Mouse (Mus musculus): Measurements from ENCODE around the gene Psmb11. TPM values are rescaled to one million over a fixed set of nuclear protein-coding genes. Genes with fewer than 3 reads are reported as not detected.

The Psmb11 gene
- polyA plus RNA-seq, 1 experiment = not detected

GRCm38 (mm10) chr14:54632252-54632651 lies 11.0 kb downstream of the Psmb11 start:
- no peak overlapping the region for H3K4me3 ChIP-seq (ENCODE audit: insufficient read depth, low read length)
- H3K27ac ChIP-seq (ENCODE audit: insufficient read depth, low read length) = no peak overlapping the region
- no peaks in the 10 kb centered on the region for H3K4me1 ChIP-seq (ENCODE audit: control insufficient read depth, insufficient read depth, low read length)
- TF ChIP-seq CTCF (IDR thresholded peaks at IDR 0.05; ENCODE audit: borderline replicate concordance, insufficient read depth, low read length) (no peak), POLR2A (IDR thresholded peaks at IDR 0.05; ENCODE audit: low read depth, low read length) (no peak)

DNA sequence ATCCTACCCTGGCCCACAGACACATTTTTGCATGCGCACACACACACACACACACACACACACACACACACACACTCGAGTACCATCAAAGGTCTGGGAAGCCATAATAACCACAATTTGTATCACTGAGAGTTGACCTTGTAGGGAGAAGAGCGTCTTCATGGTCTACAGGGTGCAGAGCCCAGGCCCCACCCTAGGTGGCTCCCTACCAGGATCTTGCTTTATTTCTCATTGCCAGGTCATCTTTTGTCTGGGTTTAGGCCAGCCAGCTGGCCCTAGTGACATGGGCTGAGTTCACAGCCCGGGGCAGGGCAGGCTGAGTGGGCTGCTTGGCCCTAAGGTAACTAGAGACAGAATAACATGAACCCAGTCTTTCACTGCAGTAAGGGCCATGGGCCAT lies 12.9 kb downstream of the Psmb11 start:
- no peak overlapping the region for H3K27ac ChIP-seq (ENCODE audit: insufficient read depth, low read length)
- H3K4me1 ChIP-seq (ENCODE audit: control insufficient read depth, insufficient read depth, low read length) = no peaks in the 10 kb centered on the region
- no peak for TF ChIP-seq POLR2A (IDR thresholded peaks at IDR 0.05; ENCODE audit: low read depth, low read length)
- TF ChIP-seq CTCF (IDR thresholded peaks at IDR 0.05; ENCODE audit: borderline replicate concordance, insufficient read depth, low read length) = no peak
- H3K4me3 ChIP-seq (ENCODE audit: insufficient read depth, low read length) = no peak overlapping the region

DNA sequence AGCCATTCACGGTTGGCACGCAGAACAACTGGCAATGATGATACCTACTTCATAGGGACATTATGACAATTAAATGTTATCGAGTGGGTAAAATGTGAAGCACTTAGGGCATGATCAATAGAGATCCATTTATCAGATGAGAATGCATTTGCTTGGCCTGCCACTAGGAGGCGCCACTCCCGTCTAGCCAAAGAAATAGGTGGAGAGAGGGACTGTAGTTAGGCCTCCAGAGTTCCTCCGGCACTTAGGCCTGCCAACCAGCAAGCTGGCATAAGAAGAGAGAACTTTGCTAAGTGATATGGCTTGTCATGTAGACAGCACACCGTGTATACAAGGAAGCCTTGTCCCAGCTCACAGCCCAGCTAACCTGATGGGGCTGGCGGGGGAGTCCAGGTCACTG lies 15.7 kb downstream of the Psmb11 start:
- H3K27ac ChIP-seq (ENCODE audit: insufficient read depth, low read length) = no peak overlapping the region
- no peak overlapping the region for H3K4me3 ChIP-seq (ENCODE audit: insufficient read depth, low read length)
- TF ChIP-seq POLR2A (IDR thresholded peaks at IDR 0.05; ENCODE audit: low read depth, low read length) (no peak), CTCF (IDR thresholded peaks at IDR 0.05; ENCODE audit: borderline replicate concordance, insufficient read depth, low read length) (peak; percentile 82; the same call in 1 of the 2 replicates)
- H3K4me1 ChIP-seq (ENCODE audit: control insufficient read depth, insufficient read depth, low read length) = peaks cover 4% of the 10 kb centered on the region; the same call in 1 of the 2 replicates

DNA sequence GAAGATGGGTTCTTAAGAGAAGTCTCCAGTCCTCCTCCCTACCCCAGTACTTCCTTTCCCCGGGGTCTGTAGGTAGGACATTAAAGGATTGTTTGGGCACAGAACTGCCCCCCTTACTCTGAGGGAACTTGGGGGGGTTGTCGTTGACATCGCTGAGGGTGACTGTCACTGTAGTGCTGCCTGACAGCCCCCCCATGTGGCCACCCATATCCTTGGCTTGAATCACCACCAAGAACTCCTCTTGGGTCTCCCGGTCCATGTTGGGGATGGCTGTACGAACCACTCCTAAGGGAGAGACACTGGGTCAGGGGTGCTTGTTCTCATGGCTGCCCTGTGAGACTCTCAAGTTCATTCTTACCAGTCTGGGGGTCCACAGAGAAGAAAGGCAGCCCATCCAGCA lies 17.0 kb downstream of the Psmb11 start:
- Histone ChIP-seq H3K27ac (ENCODE audit: insufficient read depth, low read length) (no peak overlapping the region), H3K4me1 (ENCODE audit: control insufficient read depth, insufficient read depth, low read length) (peaks cover 4% of the 10 kb centered on the region; the same call in 1 of the 2 replicates), H3K4me3 (ENCODE audit: insufficient read depth, low read length) (no peak overlapping the region)
- TF ChIP-seq POLR2A (IDR thresholded peaks at IDR 0.05; ENCODE audit: low read depth, low read length) (no peak), CTCF (IDR thresholded peaks at IDR 0.05; ENCODE audit: borderline replicate concordance, insufficient read depth, low read length) (no peak)

GRCm38 (mm10) chr14:54640121-54640520 lies 18.9 kb downstream of the Psmb11 start:
- Histone ChIP-seq H3K27ac (ENCODE audit: insufficient read depth, low read length) (no peak overlapping the region), H3K4me3 (ENCODE audit: insufficient read depth, low read length) (no peak overlapping the region), H3K4me1 (ENCODE audit: control insufficient read depth, insufficient read depth, low read length) (peaks cover 8% of the 10 kb centered on the region; the same call in 1 of the 2 replicates)
- TF ChIP-seq POLR2A (IDR thresholded peaks at IDR 0.05; ENCODE audit: low read depth, low read length) (no peak), CTCF (IDR thresholded peaks at IDR 0.05; ENCODE audit: borderline replicate concordance, insufficient read depth, low read length) (no peak)

DNA sequence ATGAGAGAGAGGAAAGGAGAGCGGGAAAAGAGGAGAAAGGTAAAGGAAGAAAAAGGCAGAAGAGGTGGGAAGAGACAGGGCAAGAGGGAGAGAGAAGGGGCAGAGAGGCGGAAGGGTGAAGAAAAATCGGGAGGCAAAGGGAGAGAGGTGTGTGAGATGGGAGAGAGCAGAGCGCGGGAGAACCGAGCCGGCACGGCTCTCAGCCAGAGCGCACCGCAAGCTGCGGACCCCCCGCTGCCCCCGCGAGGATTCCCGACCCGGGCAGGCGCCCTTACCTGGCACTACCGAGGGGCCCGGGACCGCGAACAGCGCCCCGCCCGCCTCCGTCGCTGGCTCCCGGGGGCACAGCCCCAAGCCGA lies 19.7 kb downstream of the Psmb11 start, which contains the start of gene Gm17606:
TSS of gene Gm17606 (plus strand) at position 7 of the 359 bp plus-strand sequence.
- H3K4me3 ChIP-seq (ENCODE audit: insufficient read depth, low read length) = peak within 1 kb of the TSS; percentile 46
- H3K4me1 ChIP-seq (ENCODE audit: control insufficient read depth, insufficient read depth, low read length) = peaks cover 8% of the 10 kb centered on the region; the same call in 1 of the 2 replicates
- TF ChIP-seq POLR2A (IDR thresholded peaks at IDR 0.05; ENCODE audit: low read depth, low read length) (no peak), CTCF (IDR thresholded peaks at IDR 0.05; ENCODE audit: borderline replicate concordance, insufficient read depth, low read length) (no peak)
- no peak within 1 kb of the TSS for H3K27ac ChIP-seq (ENCODE audit: insufficient read depth, low read length)

DNA sequence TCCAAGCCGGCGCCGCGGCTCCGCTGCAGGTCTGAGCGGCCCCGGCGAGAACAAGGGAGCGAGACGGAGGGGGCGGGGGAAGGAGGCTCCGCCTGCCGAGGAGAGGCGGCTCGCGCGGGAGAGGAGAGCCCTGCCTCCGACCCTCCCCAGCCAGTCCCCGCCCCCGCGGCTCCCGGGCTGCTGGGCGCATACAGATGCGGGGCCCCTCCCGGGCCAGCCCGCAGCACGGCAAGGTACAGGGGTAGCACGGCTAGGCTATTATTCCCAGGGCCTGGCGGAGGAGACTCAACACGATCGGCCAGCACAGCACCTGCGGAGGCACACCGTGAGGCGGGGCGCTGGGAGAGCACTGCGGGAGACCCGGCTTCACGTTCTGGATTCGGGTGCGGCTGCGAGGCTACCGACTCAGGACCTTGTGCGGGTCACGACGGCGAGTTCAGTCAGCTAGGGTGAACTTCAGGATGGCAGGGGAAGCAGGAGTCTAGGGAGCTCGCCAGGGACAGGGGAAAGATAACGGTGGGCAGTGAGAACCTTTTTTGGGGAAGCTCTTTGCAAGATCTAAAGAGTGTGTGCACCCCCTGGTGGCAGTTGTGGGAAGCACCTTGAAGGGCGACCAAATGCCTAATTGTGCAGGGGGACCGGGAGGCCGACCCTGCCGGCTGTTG lies 20.2 kb downstream of the Psmb11 start, which contains the start of gene Cdh24:
TSS of gene Cdh24 (minus strand) at position 60 of the 665 bp plus-strand sequence.
- Histone ChIP-seq H3K4me3 (ENCODE audit: insufficient read depth, low read length) (peak within 1 kb of the TSS; percentile 46), H3K4me1 (ENCODE audit: control insufficient read depth, insufficient read depth, low read length) (peaks cover 8% of the 10 kb centered on the region; the same call in 1 of the 2 replicates), H3K27ac (ENCODE audit: insufficient read depth, low read length) (no peak within 1 kb of the TSS)
- peak; percentile 64; the same call in 1 of the 2 replicates for TF ChIP-seq CTCF (IDR thresholded peaks at IDR 0.05; ENCODE audit: borderline replicate concordance, insufficient read depth, low read length)
- peak; percentile 70 for TF ChIP-seq POLR2A (IDR thresholded peaks at IDR 0.05; ENCODE audit: low read depth, low read length)

GRCm38 (mm10) chr14:54642224-54642944 lies 21.2 kb downstream of the Psmb11 start:
- H3K4me3 ChIP-seq (ENCODE audit: insufficient read depth, low read length) = no peak overlapping the region
- H3K4me1 ChIP-seq (ENCODE audit: control insufficient read depth, insufficient read depth, low read length) = peaks cover 8% of the 10 kb centered on the region; the same call in 1 of the 2 replicates
- no peak overlapping the region for H3K27ac ChIP-seq (ENCODE audit: insufficient read depth, low read length)
- no peak for TF ChIP-seq POLR2A (IDR thresholded peaks at IDR 0.05; ENCODE audit: low read depth, low read length)
- no peak for TF ChIP-seq CTCF (IDR thresholded peaks at IDR 0.05; ENCODE audit: borderline replicate concordance, insufficient read depth, low read length)

GRCm38 (mm10) chr14:54643011-54643410 lies 21.8 kb downstream of the Psmb11 start:
- Histone ChIP-seq H3K4me1 (ENCODE audit: control insufficient read depth, insufficient read depth, low read length) (peaks cover 8% of the 10 kb centered on the region; the same call in 1 of the 2 replicates), H3K4me3 (ENCODE audit: insufficient read depth, low read length) (no peak overlapping the region)
- TF ChIP-seq CTCF (IDR thresholded peaks at IDR 0.05; ENCODE audit: borderline replicate concordance, insufficient read depth, low read length) (no peak), POLR2A (IDR thresholded peaks at IDR 0.05; ENCODE audit: low read depth, low read length) (no peak)

DNA sequence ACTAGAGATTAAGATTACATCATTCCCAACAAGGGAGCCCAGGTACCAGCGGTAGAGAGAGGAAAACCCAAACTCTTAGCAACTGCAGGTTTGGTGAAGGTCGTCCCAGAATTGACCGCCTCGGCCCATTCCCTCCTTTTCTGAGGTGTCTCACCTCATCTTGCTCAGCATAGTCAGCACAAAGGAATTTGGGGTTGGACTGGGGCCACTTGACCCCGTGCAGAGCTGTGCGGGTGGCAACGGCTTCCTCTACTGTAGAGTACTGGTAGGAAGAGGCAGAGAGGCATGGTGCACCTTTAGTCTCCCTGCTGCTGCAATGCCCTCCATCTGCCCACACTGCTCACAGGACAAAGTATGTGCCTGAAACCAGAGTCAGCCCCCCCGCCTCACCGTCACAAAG lies 23.1 kb downstream of the Psmb11 start:
- no peak overlapping the region for H3K27ac ChIP-seq (ENCODE audit: insufficient read depth, low read length)
- TF ChIP-seq POLR2A (IDR thresholded peaks at IDR 0.05; ENCODE audit: low read depth, low read length) (no peak), CTCF (IDR thresholded peaks at IDR 0.05; ENCODE audit: borderline replicate concordance, insufficient read depth, low read length) (no peak)
- peaks cover 8% of the 10 kb centered on the region; the same call in 1 of the 2 replicates for H3K4me1 ChIP-seq (ENCODE audit: control insufficient read depth, insufficient read depth, low read length)
- no peak overlapping the region for H3K4me3 ChIP-seq (ENCODE audit: insufficient read depth, low read length)

More at GRCm38 (mm10) chr14:54643011-54643410, 21.8 kb downstream of the Psmb11 start:
- no peak overlapping the region for H3K27ac ChIP-seq (ENCODE audit: insufficient read depth, low read length)

Data from embryonic fibroblast, embryonic 13.5 days (primary cell).